Mouse (Mus musculus) heart, embryonic 12.5 days (tissue): ENCODE measurements at regions not wholly inside any gene's neighbourhood (a gene's known extent, or its start where the extent isn't known, plus 50 kb on each side); places are given as distances from the start of the nearest gene placed in this dataset.

Experiments used
- ATAC-seq: fragments of 200-750 bp; cut with Nextera tagmentation; 2 replicates; pipeline ENCODE4 v1.8.0; 2017; ENCODE audit warnings: moderate TSS enrichment, moderate library complexity; ENCODE audit not compliant: insufficient number of reproducible peaks, low FRiP score
- H3K27ac ChIP-seq: fragments of 300-500 bp; sonication (generic); 2 replicates; pipeline ENCODE4 v1.5.1; 2016; ENCODE audit warnings: mild to moderate bottlenecking, moderate library complexity; ENCODE audit not compliant: poor library complexity, severe bottlenecking
- H3K27me3 ChIP-seq: fragments of 300-500 bp; sonication (generic); replicated peaks from 2 replicates; pipeline ENCODE4 v1.6.1; 2016; ENCODE audit warnings: mild to moderate bottlenecking, moderate library complexity
- H3K36me3 ChIP-seq: fragments of 300-500 bp; sonication (generic); 2 replicates; pipeline ENCODE4 v1.6.1; 2016; ENCODE audit warnings: mild to moderate bottlenecking, moderate library complexity
- H3K4me1 ChIP-seq: fragments of 300-500 bp; sonication (generic); replicated peaks from 2 replicates; pipeline ENCODE4 v1.6.1; 2016; ENCODE audit warnings: mild to moderate bottlenecking
- H3K4me2 ChIP-seq: fragments of 300-500 bp; sonication (generic); 2 replicates; pipeline ENCODE4 v1.6.1; 2016; ENCODE audit warnings: mild to moderate bottlenecking, moderate library complexity
- H3K4me3 ChIP-seq: fragments of 300-500 bp; sonication (generic); 2 replicates; pipeline ENCODE4 v1.5.1; 2016; ENCODE audit warnings: mild to moderate bottlenecking
- H3K9ac ChIP-seq: fragments of 300-500 bp; sonication (generic); 2 replicates; pipeline ENCODE4 v1.6.1; 2016; ENCODE audit warnings: mild to moderate bottlenecking, moderate library complexity
- H3K9me3 ChIP-seq: fragments of 300-500 bp; sonication (generic); replicated peaks from 2 replicates; pipeline ENCODE4 v1.6.1; 2016; ENCODE audit warnings: mild to moderate bottlenecking, moderate library complexity
- WGBS: fragments of 180-500 bp; shearing (Covaris S2); methylation state at CpG from one replicate; pipeline ENCODE4 v1.1.7; 2016; 5-methylcytosine and 5-hydroxymethylcytosine counted together

DNA sequence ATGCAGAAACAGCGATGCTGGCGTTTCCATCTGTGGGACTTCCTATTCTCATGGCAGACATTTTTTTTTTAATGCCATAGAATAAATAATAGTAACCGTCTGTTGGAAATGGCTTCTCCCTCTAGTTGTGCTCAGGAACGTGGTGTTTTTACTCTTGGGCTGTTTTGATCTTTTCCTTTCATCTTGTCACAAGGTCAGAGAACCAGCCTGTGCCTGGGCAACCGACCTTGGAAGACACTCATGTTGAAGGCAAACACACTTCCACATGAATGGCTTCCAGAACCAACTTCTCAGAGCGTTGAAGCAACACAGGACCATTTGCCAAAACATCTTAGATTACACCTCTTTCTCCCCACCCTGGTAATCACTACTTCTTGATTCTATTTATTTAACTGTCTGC lies 137.9 kb upstream of the Mast4 start:
- Histone ChIP-seq H3K4me1 (no peaks in the 10 kb centered on the region), H3K27me3 (no peaks in the 10 kb centered on the region), H3K36me3 (no peaks in the 10 kb centered on the region), H3K4me3 (no peak overlapping the region), H3K9me3 (no peaks in the 10 kb centered on the region), H3K9ac (no peak overlapping the region), H3K4me2 (no peak overlapping the region), H3K27ac (no peak overlapping the region)
- 63% methylated on average over 6 of the region's 6 CpGs for WGBS
- no peak for ATAC-seq

DNA sequence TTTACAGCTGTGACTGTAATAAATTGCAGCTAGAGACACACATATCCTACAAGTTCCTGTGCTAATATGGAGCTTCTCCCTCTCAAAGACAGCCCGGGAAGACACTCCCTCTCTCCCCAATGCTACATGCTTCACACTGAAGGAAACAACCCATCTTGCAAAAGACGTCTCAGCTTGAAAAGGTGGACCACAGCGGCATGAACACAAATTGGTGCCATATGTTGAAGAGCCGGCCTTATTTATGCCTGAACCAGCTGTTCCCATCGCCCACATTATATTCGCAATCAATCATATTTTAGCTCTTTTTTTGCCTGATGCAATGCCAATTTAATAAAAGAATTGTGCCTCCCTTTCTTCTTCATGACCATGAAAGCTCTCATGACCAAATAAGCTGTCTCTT lies 135.8 kb upstream of the Mast4 start:
- Histone ChIP-seq H3K9me3 (no peaks in the 10 kb centered on the region), H3K9ac (no peak overlapping the region), H3K4me1 (no peaks in the 10 kb centered on the region), H3K36me3 (no peaks in the 10 kb centered on the region), H3K4me3 (no peak overlapping the region), H3K27me3 (no peaks in the 10 kb centered on the region), H3K27ac (no peak overlapping the region), H3K4me2 (no peak overlapping the region)
- WGBS: 84% methylated on average over 6 of the region's 6 CpGs
- no peak for ATAC-seq

DNA sequence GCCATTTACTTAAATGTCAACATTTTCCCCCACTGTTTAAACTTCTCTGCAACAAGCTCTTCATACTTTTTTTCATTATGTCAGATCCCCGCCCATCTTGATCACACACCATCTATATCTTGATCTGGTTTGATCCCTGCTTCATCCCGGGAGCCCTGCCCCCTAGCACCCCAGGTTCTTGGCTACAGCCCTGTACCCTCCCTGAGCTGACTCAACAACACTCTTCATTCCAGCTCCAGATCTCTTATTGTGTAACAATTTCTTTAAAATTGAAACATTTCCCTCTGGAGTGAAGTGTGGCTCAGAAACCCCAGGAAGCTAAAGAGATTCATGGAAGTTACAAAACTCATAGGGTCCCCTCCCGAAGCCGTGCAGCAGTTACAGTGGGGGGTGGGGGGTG lies 126.2 kb upstream of the Mast4 start:
- H3K27ac ChIP-seq: no peak overlapping the region
- WGBS: 75% methylated on average over 4 of the region's 4 CpGs
- H3K27me3 ChIP-seq: no peaks in the 10 kb centered on the region
- no peak overlapping the region for H3K4me3 ChIP-seq
- H3K9ac ChIP-seq: no peak overlapping the region
- H3K36me3 ChIP-seq: no peaks in the 10 kb centered on the region
- no peaks in the 10 kb centered on the region for H3K4me1 ChIP-seq
- no peaks in the 10 kb centered on the region for H3K9me3 ChIP-seq
- H3K4me2 ChIP-seq: no peak overlapping the region
- no peak for ATAC-seq

DNA sequence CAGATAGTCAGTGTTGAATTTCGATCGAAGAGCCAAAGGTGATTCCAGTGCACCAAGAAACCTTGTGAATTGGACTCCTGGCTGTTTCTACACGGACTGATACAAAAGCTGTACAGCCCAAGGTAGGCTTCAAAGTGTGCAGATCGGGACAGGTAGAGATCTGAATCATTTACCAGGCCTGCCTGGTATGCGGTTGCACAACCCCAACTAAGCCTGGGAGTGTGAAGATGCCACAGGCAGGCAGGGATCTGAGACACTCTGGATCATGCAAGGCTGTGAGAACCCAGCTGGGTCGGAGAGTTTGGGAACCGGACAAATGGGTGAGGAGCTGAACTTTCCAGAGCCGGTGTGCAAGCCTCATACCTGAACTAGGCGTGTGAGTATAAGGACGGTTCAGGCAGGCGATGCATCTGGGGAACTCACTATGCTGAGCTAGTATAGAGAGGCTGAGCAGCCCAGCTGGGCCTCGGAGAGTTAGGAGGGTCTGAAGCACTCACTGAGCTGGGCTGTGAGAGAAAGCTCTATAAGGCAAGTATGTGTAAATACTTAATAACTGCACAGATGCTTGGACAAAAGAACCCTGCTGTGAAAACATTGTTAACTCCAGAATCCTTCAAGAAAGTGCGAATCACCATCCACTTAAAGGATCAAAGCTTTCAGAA lies 125.3 kb upstream of the Mast4 start:
- WGBS: 84% methylated on average over 13 of the region's 13 CpGs
- no peaks in the 10 kb centered on the region for H3K36me3 ChIP-seq

DNA sequence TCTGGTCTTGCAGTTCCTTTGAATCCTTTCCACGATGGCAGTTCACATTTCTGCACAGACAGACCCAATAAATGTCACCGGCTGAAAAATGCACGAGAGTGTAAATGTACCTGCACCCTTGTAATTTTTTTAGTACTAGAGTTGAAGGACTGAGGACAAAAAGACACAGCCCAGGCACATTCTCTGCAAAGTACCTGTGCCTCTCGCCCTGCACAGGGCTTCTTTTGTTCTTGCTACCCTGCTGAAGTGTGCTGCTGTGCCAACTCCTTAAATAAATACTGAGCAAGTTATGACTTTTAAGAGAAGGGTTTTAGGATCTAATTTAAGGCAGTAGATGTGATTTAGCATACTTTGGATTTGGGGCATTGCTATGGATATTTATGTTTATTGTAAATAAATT lies 118.5 kb upstream of the Mast4 start:
- ATAC-seq: no peak
- Histone ChIP-seq H3K4me1 (no peaks in the 10 kb centered on the region), H3K4me2 (no peak overlapping the region), H3K4me3 (no peak overlapping the region), H3K27me3 (no peaks in the 10 kb centered on the region), H3K27ac (no peak overlapping the region), H3K9ac (no peak overlapping the region), H3K36me3 (no peaks in the 10 kb centered on the region), H3K9me3 (no peaks in the 10 kb centered on the region)
- 78% methylated on average over 4 of the region's 4 CpGs for WGBS

More for the DNA sequence above, 125.3 kb upstream of the Mast4 start:
- Histone ChIP-seq H3K27ac (no peak overlapping the region), H3K4me1 (no peaks in the 10 kb centered on the region), H3K27me3 (no peaks in the 10 kb centered on the region), H3K9ac (no peak overlapping the region), H3K4me2 (no peak overlapping the region), H3K9me3 (no peaks in the 10 kb centered on the region), H3K4me3 (no peak overlapping the region)
- no peak for ATAC-seq

DNA sequence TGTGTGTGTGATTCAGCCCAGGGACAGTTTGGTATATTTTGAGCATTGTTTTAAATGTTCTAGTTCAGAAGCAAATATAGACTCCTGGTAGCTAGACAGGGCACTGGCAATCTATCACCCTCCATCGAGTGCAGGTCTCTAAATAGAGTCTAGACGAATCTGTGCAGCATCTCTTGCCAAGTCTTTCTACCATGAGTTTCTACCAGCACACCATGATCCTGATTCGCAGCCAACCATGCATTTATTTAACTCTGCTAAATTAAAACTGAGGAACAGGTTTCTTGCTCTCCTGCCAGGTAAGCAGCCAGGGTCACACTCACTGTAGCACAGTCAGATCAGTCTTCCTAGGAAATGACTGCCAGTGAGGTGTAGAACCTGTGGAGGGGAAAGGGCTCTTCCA lies 96.3 kb upstream of the Mast4 start:
- no peak overlapping the region for H3K4me3 ChIP-seq
- H3K4me1 ChIP-seq: no peaks in the 10 kb centered on the region
- no peak overlapping the region for H3K4me2 ChIP-seq
- H3K27me3 ChIP-seq: no peaks in the 10 kb centered on the region
- no peak overlapping the region for H3K9ac ChIP-seq
- H3K9me3 ChIP-seq: no peaks in the 10 kb centered on the region
- WGBS: 79% methylated on average over 3 of the region's 3 CpGs
- ATAC-seq: no peak
- H3K27ac ChIP-seq: no peak overlapping the region
- no peaks in the 10 kb centered on the region for H3K36me3 ChIP-seq

DNA sequence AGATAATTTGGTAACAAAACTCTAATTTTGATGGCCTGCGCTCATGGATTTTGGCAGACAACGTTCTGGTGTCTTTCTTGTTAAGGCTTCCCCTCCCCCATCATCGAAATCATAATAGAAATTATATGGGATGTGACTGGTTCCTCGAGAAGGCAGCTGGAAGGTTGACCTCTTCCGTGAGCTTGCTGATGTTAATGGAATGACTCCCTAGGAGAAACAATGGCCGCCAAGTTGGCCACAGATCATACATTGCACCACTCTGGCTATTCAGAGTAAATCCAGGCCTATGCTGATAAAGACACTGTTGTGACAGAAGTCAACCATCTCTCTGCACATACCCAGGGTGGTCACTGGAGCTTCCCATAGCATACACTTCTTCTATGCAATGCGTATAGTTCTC lies 89.7 kb upstream of the Mast4 start:
- no peak overlapping the region for H3K4me3 ChIP-seq
- H3K4me1 ChIP-seq: no peaks in the 10 kb centered on the region
- no peak overlapping the region for H3K27ac ChIP-seq
- H3K9ac ChIP-seq: no peak overlapping the region
- ATAC-seq: no peak
- 88% methylated on average over 7 of the region's 7 CpGs for WGBS
- H3K27me3 ChIP-seq: no peaks in the 10 kb centered on the region
- no peaks in the 10 kb centered on the region; the same call in 1 of the 2 replicates for H3K9me3 ChIP-seq
- H3K36me3 ChIP-seq: no peaks in the 10 kb centered on the region
- no peak overlapping the region for H3K4me2 ChIP-seq

DNA sequence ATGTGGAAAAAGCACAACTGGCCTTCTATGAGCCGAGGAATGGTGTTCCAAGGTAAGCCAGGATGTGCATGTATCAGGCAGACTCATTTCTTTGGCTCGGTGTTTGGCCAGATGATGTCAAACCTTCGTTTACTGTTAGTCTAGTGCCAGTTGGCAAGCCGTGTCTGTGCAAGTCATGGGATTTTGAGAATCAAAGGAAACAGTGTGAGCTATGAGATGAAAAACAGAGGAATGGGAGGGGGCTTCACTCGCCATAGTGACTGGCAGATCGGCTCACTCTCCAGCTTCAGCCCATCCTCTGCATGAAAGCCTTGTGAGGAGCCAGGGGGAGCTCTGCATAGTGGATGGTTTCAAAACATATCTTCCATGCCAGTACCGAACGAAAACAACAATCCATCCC lies 89.1 kb upstream of the Mast4 start:
- WGBS: 82% methylated on average over 8 of the region's 8 CpGs
- H3K4me3 ChIP-seq: no peak overlapping the region
- H3K9ac ChIP-seq: no peak overlapping the region
- H3K4me2 ChIP-seq: no peak overlapping the region
- H3K27ac ChIP-seq: no peak overlapping the region
- no peaks in the 10 kb centered on the region for H3K4me1 ChIP-seq
- peaks cover 6% of the 10 kb centered on the region; the same call in 1 of the 2 replicates for H3K9me3 ChIP-seq
- H3K27me3 ChIP-seq: no peaks in the 10 kb centered on the region
- no peak for ATAC-seq
- no peaks in the 10 kb centered on the region for H3K36me3 ChIP-seq

DNA sequence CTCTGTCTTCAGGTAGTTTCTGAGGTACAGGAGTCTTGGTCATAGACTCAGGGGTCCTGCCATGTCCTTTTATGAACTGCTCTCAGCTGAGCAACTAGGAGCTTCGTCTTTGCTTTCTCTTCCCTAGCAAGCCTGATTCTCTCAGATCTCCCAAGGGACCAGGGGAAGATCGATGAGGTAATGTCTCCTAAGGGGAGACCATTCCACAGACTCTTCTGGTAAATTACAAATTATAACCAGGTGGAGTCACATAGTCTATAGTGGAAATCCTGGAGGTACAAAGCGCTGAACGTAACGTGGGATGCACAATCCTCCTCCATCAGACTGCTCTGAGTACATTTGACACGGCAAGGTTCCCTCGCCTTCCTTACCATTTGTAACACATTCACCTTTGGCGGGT lies 88.7 kb upstream of the Mast4 start:
- Histone ChIP-seq H3K4me1 (no peaks in the 10 kb centered on the region), H3K4me2 (no peak overlapping the region), H3K27me3 (no peaks in the 10 kb centered on the region), H3K9ac (no peak overlapping the region), H3K27ac (no peak overlapping the region), H3K9me3 (peaks cover 6% of the 10 kb centered on the region; the same call in 1 of the 2 replicates), H3K4me3 (no peak overlapping the region), H3K36me3 (no peaks in the 10 kb centered on the region)
- 89% methylated on average over 8 of the region's 8 CpGs for WGBS
- ATAC-seq: no peak

DNA sequence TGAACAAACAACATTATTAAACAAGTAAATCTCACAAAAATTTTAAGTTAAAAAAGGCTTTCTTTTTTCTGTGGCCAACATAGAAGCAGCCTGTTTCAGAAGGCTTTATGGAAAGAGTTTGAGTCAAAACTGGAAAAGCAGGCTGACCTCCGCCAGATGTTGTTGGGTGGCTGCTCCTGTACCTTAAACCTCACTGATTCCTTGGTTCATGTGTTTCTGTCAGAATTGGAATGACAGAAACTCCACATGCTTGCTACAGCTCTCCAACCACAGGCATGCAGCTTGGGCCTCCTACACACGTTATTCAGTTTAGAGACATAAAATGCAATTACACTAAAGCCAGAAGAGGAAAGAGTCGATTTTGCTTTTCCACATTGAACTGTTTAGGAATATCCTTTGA lies 84.8 kb upstream of the Mast4 start:
- Histone ChIP-seq H3K36me3 (no peaks in the 10 kb centered on the region), H3K27ac (no peak overlapping the region), H3K9me3 (peaks cover 12% of the 10 kb centered on the region; the same call in 1 of the 2 replicates), H3K27me3 (no peaks in the 10 kb centered on the region), H3K4me1 (no peaks in the 10 kb centered on the region), H3K9ac (no peak overlapping the region), H3K4me2 (no peak overlapping the region), H3K4me3 (no peak overlapping the region)
- 74% methylated on average over 3 of the region's 3 CpGs for WGBS
- no peak for ATAC-seq

DNA sequence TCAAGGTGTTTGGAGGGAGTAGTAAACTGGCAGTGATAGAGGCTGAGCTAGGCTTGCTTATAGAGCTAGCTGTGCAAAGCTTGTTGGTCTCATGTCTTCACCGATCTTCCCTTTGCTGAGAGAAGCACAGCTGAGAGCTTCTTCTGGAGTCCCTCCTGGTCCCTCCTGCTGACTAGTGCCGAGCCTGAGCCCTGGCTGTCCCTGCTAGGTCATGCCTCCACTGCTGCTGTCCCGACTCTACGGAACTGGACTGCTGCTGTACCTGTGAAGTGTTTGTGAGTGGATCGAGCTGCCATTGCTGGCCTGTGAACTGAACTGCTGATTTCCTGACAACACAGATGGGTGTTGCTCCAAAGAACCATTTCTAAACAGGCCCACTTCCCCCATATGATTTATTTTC lies 83.0 kb upstream of the Mast4 start:
- H3K4me1 ChIP-seq: no peaks in the 10 kb centered on the region
- WGBS: 76% methylated on average over 5 of the region's 5 CpGs
- H3K27ac ChIP-seq: no peak overlapping the region
- H3K27me3 ChIP-seq: no peaks in the 10 kb centered on the region
- no peak overlapping the region for H3K4me3 ChIP-seq
- peaks cover 12% of the 10 kb centered on the region; the same call in 1 of the 2 replicates for H3K9me3 ChIP-seq
- H3K4me2 ChIP-seq: no peak overlapping the region
- no peak overlapping the region for H3K9ac ChIP-seq
- no peaks in the 10 kb centered on the region for H3K36me3 ChIP-seq
- ATAC-seq: no peak

DNA sequence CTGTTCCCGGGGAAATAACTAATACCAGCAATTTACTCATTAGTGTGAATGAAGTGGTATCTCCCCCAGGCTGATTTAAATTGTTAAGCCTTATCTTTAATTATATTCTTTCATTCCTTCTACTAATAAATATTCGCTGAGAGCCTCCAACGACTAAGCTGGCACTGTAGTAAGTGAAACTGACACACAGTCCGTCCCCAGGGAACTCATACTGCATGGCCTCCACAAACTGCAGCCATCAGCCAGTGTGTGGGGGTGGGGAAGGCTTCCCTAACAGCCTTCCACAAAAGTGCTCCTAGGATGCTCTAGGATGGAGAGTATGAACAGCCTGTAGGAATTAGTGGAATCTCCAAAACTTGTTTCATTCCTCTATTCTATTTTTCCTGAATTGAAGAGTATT lies 81.0 kb upstream of the Mast4 start:
- H3K36me3 ChIP-seq: no peaks in the 10 kb centered on the region
- no peak overlapping the region for H3K4me2 ChIP-seq
- H3K4me1 ChIP-seq: no peaks in the 10 kb centered on the region
- ATAC-seq: no peak
- no peak overlapping the region for H3K4me3 ChIP-seq
- H3K27ac ChIP-seq: no peak overlapping the region
- no peak overlapping the region for H3K9ac ChIP-seq
- peaks cover 12% of the 10 kb centered on the region; the same call in 1 of the 2 replicates for H3K9me3 ChIP-seq
- no peaks in the 10 kb centered on the region for H3K27me3 ChIP-seq
- 74% methylated on average over 4 of the region's 4 CpGs for WGBS
